Mouse (Mus musculus): ENCODE measurements around the gene Itga9.

DNA sequence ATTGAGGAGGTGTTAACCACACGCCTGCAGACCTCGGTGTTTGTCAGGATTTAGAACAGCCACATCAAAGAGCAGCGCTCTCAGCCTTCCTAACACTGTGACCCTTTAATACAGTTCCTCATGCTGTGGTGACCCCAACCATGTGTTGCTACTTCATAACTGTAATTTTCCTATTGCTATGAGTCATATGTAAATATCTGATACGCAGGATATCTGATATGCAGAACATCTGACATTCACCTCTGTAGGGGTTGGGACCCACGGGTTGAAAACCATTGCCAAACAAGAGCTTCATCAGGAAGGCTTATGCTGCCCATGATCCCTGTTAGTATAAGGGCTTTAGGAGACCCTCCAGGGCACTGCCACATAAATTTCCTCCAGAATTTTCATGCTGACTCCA is 237.2 kb downstream of the Itga9 start:
- no peak for TF ChIP-seq CTCF (IDR thresholded peaks at IDR 0.05; ENCODE audit: control insufficient read depth, insufficient read depth, insufficient replicate concordance, low read depth, low read length)
- no peak for TF ChIP-seq POLR2A (IDR thresholded peaks at IDR 0.05; ENCODE audit: control insufficient read depth, low read depth, low read length)
